Mouse (Mus musculus) kidney, adult 2 months (tissue): ENCODE results near the gene Fbxo6. TPM values are rescaled to one million over a fixed set of nuclear protein-coding genes. Genes with fewer than 3 reads are reported as not detected.

Experiments used
- DNase-seq: peaks from one replicate; pipeline ENCODE4 v3.0.0; 2021
- H3K27ac ChIP-seq: fragments of 200-500 bp; 2 replicates; pipeline ENCODE4 v1.5.1; 2012; ENCODE audit warnings: low read depth, low read length, control low read depth, inconsistent platforms; ENCODE audit not compliant: insufficient read depth
- H3K27me3 ChIP-seq: fragments of 200-500 bp; replicated peaks from 2 replicates; pipeline ENCODE4 v1.6.1; 2012; ENCODE audit warnings: mild to moderate bottlenecking, moderate library complexity, low read length, inconsistent platforms; ENCODE audit not compliant: control insufficient read depth, insufficient read depth
- H3K36me3 ChIP-seq: fragments of 200-500 bp; 2 replicates; pipeline ENCODE4 v1.6.1; 2012; ENCODE audit warnings: mild to moderate bottlenecking, moderate library complexity, low read length, inconsistent platforms; ENCODE audit not compliant: control insufficient read depth, insufficient read depth
- H3K4me1 ChIP-seq: fragments of 200-500 bp; 2 replicates; pipeline ENCODE4 v1.6.1; 2011; ENCODE audit warnings: low read length; ENCODE audit not compliant: control insufficient read depth, insufficient read depth
- H3K4me3 ChIP-seq: fragments of 200-500 bp; 2 replicates; pipeline ENCODE4 v1.5.1; 2011; ENCODE audit warnings: mild to moderate bottlenecking, low read depth, low read length, control low read depth; ENCODE audit not compliant: insufficient read depth
- CTCF ChIP-seq: fragments of 200-500 bp; conservative IDR thresholded peaks from 2 replicates; pipeline ENCODE4 v1.5.1; 2011; ENCODE audit warnings: low read depth, mild to moderate bottlenecking, control low read depth, low read length, moderate library complexity, mixed read lengths; ENCODE audit not compliant: insufficient read depth, insufficient read length
- POLR2A ChIP-seq: fragments of 200-500 bp; IDR thresholded peaks from one replicate; pipeline ENCODE4 v1.6.1; 2011; ENCODE audit warnings: low read depth, low read length, control low read depth
- WGBS: fragments of 180-500 bp; shearing (Covaris S2); methylation state at CpG from one replicate; pipeline ENCODE4 v1.1.7; 2018; 5-methylcytosine and 5-hydroxymethylcytosine counted together
- polyA plus RNA-seq: library from polyadenylated mRNA; depleted of rRNA; stranded (reverse); fragments of >200 nt; gene quantifications from 2 replicates; pipeline ENCODE4 v1.2.3, GENCODE M21; 2012; rRNA removed

Fbxo6 gene
- polyA plus RNA-seq, 1 experiment = 58.2 TPM

DNA sequence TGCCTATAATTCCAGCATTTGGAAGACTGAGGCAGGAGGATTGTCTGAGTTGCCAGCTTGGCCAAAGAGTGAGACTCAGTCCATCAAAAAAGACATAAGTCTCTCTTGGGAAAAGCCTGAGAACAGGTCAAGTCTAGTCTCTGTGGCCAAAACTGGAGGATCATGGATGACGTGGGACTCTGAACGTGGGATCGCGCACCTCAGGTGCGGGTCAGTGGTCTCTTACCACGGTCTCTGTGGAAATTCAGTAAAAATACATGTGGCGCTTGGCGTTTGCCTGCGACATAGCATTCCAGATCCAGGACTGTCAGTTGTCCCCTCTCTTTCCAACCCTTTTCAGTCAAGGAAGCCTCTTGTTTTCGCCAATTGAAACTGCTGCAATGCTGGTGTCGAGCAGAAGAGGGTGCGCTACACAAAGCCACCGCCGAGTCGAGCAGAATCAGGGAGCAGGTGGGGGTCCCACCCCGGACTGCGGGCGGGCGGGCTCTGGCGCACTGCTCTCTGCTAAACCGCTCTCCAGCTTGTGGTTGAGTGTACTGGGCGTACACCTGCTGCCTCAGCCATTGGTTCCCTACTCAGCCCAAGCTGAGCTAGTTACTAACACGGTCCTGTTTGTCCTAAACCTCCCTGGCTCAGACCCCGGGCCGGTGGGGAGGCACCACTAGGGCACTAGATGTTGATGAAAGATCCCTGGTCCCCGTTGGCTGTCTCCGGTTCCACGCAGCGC, 50.0 kb downstream of the Fbxo6 start:
- Histone ChIP-seq H3K27me3 (no peaks in the 10 kb centered on the region), H3K36me3 (no peaks in the 10 kb centered on the region), H3K4me1 (no peaks in the 10 kb centered on the region), H3K4me3 (peak overlapping the region; percentile 2), H3K27ac (no peak overlapping the region)
- DNase-seq = peak; percentile 60
- WGBS = 20% methylated on average over 29 of the region's 29 CpGs
- peak; percentile 48; the same call in 1 of the 2 replicates for TF ChIP-seq CTCF
- TF ChIP-seq POLR2A = no peak

DNA sequence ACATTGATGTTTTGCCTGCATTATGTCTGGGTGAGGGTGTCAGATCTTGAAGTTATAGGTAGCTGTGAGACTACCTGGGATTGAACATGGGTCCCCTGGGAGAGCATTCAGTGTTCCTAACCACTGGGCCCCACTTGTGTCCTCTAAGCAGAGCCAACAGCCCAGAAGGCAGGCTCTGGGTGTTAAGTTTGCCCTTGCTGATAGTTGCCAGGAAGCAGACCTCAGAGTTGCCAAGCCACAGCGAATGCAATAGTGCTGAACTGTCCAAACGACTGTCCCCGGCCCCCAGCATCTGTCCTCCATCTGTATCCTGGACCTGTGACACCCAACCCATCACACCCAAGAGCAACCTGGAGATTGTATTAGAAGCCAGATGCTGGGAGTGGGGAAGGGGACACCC, 53.3 kb downstream of the Fbxo6 start:
- WGBS = 82% methylated on average over 3 of the region's 3 CpGs
- TF ChIP-seq POLR2A (no peak), CTCF (no peak)

DNA sequence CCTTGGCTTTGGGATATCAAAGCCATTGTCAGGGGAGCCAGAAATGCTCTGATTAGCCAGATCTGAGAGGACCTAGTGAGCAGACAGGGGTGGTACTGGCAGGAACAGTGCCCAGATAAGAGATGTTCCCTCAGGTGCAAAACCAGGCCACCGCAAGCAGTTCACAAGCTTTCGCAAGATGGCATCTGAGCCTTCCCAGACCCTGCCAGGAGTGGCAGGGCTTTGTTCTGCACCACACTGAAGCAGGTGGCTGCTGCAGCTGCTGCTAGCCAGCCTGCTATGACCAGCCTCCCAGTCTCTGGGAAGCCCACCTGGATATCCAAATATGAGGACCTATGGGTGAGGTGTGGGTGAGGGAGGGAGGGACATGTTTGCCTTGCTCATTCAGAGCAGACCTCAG, 54.0 kb downstream of the Fbxo6 start:
- Histone ChIP-seq H3K27me3 (no peaks in the 10 kb centered on the region), H3K4me3 (no peak overlapping the region), H3K4me1 (no peaks in the 10 kb centered on the region), H3K36me3 (no peaks in the 10 kb centered on the region), H3K27ac (no peak overlapping the region)
- 100% methylated on average over 2 of the region's 2 CpGs for WGBS
- DNase-seq = no peak
- TF ChIP-seq POLR2A = no peak
- no peak for TF ChIP-seq CTCF

More for the DNA sequence above, 53.3 kb downstream of the Fbxo6 start:
- no peak for DNase-seq
- no peaks in the 10 kb centered on the region for H3K4me1 ChIP-seq
- no peaks in the 10 kb centered on the region for H3K27me3 ChIP-seq
- H3K27ac ChIP-seq = no peak overlapping the region
- H3K4me3 ChIP-seq = no peak overlapping the region
- no peaks in the 10 kb centered on the region for H3K36me3 ChIP-seq

Other genes starting within 250 kb of the Fbxo6 start
- gene Mfn2, start 247.4 kb downstream of the Fbxo6 start, polyA plus RNA-seq = 82.8 and 85.5 TPM in 2 replicates
- 42.1 and 45.9 TPM in 2 replicates for gene Plod1, start 215.4 kb downstream of the Fbxo6 start, polyA plus RNA-seq
- 62.6 and 82.4 TPM in 2 replicates for gene 2510039O18Rik, start 211.2 kb downstream of the Fbxo6 start, polyA plus RNA-seq
- gene Nppb, start 166.4 kb downstream of the Fbxo6 start, polyA plus RNA-seq = not detected in 2 replicates
- 0.30 and 0.58 TPM in 2 replicates for gene Nppa, start 151.4 kb downstream of the Fbxo6 start, polyA plus RNA-seq
- 28.8 and 32.3 TPM in 2 replicates for gene Clcn6, start 113.3 kb downstream of the Fbxo6 start, polyA plus RNA-seq
- 36.3 and 48.4 TPM in 2 replicates for gene Mthfr, start 113.1 kb downstream of the Fbxo6 start, polyA plus RNA-seq
- 111 and 119 TPM in 2 replicates for gene Agtrap, start 64.1 kb downstream of the Fbxo6 start, polyA plus RNA-seq
- gene Mad2l2, start 21.8 kb downstream of the Fbxo6 start, polyA plus RNA-seq = 22.8 and 25.5 TPM in 2 replicates
- gene Draxin, start 21.4 kb downstream of the Fbxo6 start, polyA plus RNA-seq = 0.03 and 0.11 TPM in 2 replicates
- 29.8 and 45.7 TPM in 2 replicates for gene Fbxo44, start 8.3 kb upstream of the Fbxo6 start, polyA plus RNA-seq
- gene Fbxo2, start 8.5 kb upstream of the Fbxo6 start, polyA plus RNA-seq = 1.5 and 2.3 TPM in 2 replicates
- 0.03 TPM in 2 replicates for gene Disp3, start 135.8 kb upstream of the Fbxo6 start, polyA plus RNA-seq